Comparison of ENCODE assay signal across 14 mouse cellular contexts in the genomic region with DNA sequence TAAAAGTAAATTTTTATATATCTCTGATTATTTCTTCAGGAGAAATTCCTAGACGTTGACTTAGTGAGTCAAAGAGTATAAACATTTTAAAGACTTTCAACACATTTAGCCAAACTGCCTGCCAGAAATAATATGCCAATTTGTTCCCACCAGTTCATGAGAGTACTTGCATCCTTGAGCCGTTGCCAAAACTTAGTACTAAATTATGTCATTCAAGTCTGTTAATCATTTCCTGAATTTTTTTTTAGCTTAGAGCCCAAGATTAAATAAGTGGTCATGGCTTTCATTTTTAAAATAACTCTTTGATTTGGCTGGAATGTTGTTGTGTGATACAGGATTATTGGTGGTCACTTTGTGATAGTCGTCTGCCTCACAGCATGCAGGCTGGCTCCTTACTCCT.
A peak's percentile ranks its signal among the peaks of the same experiment; 100 is the strongest.
DNase-seq lines count a peak whose midpoint lies in the region; ATAC-seq and TF ChIP-seq lines count a peak whose summit lies in the region.
"Had no signal": no experiment of that assay in that cellular context is flagged by ENCODE, and none has a peak within 500 bp of the region (broad histone marks: within the 10 kb centered on the region; RNA-seq: fewer than 3 reads in every experiment).

No protein-coding gene starts in this region.

- TF ChIP-seq CTCF in heart, adult 2 months (IDR thresholded peaks at IDR 0.05) = no peak
- TF ChIP-seq CTCF in liver, adult 2 months (IDR thresholded peaks at IDR 0.05; ENCODE audit: low read depth, low read length) = no peak

- DNase-seq in heart, adult 2 months = no peak
- DNase-seq in liver, adult 2 months (ENCODE audit: extremely low read depth, low read depth, low spot score) = peak; percentile 44
- peak; percentile 43 for DNase-seq in kidney, postnatal 14 days
- DNase-seq in gastrocnemius, postnatal 25 days = no peak
- no peak for DNase-seq in left cerebral cortex, postnatal 4 days

- TF ChIP-seq EP300 in heart, adult 2 months (IDR thresholded peaks at IDR 0.05; ENCODE audit: insufficient read depth, low read depth, low read length) = no peak

- H3K79me2 ChIP-seq in heart, adult 2 months (replicated peaks; ENCODE audit: control insufficient read depth, insufficient read depth, low read length) = no peaks in the 10 kb centered on the region
- no peaks in the 10 kb centered on the region; the same call in 1 of the 2 replicates for H3K79me2 ChIP-seq in liver, adult 2 months (ENCODE audit: control insufficient read depth, insufficient read depth, low read length)
- peaks cover 68% of the 10 kb centered on the region for H3K79me2 ChIP-seq in myocyte (ENCODE audit: control insufficient read depth, insufficient read depth)

- H3K9me3 ChIP-seq in heart, embryonic 12.5 days (replicated peaks) = no peaks in the 10 kb centered on the region
- H3K9me3 ChIP-seq in liver, embryonic 12.5 days (replicated peaks) = no peaks in the 10 kb centered on the region
- H3K9me3 ChIP-seq: forebrain, embryonic 12.5 days; midbrain, embryonic 15.5 days; neural tube, embryonic 13.5 days had no signal

- intact Hi-C loops in heart, adult 2 months (cut with DNase I) = no loop called here
- intact Hi-C loops in left cerebral cortex, postnatal 4 days (cut with DNase I) = no loop called here

- peaks cover 9% of the 10 kb centered on the region; the same call in 1 of the 2 replicates for H3K36me3 ChIP-seq in heart, embryonic 12.5 days
- no peaks in the 10 kb centered on the region for H3K36me3 ChIP-seq in heart, adult 2 months (ENCODE audit: control insufficient read depth, insufficient read depth, low read length)
- no peaks in the 10 kb centered on the region for H3K36me3 ChIP-seq in liver, adult 2 months (ENCODE audit: control insufficient read depth, insufficient read depth, low read length)
- peaks cover 32% of the 10 kb centered on the region for H3K36me3 ChIP-seq in liver, embryonic 12.5 days
- H3K36me3 ChIP-seq in myocyte (ENCODE audit: control insufficient read depth, insufficient read depth) = peaks cover 23% of the 10 kb centered on the region
- H3K36me3 ChIP-seq: midbrain, embryonic 15.5 days had no signal

- ATAC-seq in heart, embryonic 12.5 days (ENCODE audit: insufficient number of reproducible peaks, low FRiP score) = no peak
- no peak for ATAC-seq in liver, embryonic 12.5 days
- ATAC-seq: CD4-positive, CD25-positive, alpha-beta regulatory T cell, adult 4 months; inflammation-experienced regulatory T-cells, adult 6 months; midbrain, embryonic 15.5 days had no signal

- H3K27ac ChIP-seq in heart, embryonic 12.5 days (ENCODE audit: poor library complexity, severe bottlenecking) = peak overlapping the region; percentile 62; the same call in 1 of the 2 replicates
- no peak overlapping the region for H3K27ac ChIP-seq in heart, adult 2 months
- no peak overlapping the region for H3K27ac ChIP-seq in liver, adult 2 months (replicated peaks; ENCODE audit: insufficient read depth, low read depth, low read length)
- no peak overlapping the region for H3K27ac ChIP-seq in liver, embryonic 12.5 days
- H3K27ac ChIP-seq: forebrain, embryonic 12.5 days; macrophage; midbrain, embryonic 15.5 days; neural tube, embryonic 13.5 days had no signal

- H3K4me1 ChIP-seq in heart, embryonic 12.5 days (replicated peaks) = no peaks in the 10 kb centered on the region; the same call in 1 of the 2 replicates
- no peaks in the 10 kb centered on the region for H3K4me1 ChIP-seq in heart, adult 2 months (ENCODE audit: control insufficient read depth, insufficient read depth, low read length)
- H3K4me1 ChIP-seq in liver, adult 2 months (ENCODE audit: control insufficient read depth, insufficient read depth, low read length) = no peaks in the 10 kb centered on the region
- H3K4me1 ChIP-seq in liver, embryonic 12.5 days = no peaks in the 10 kb centered on the region
- H3K4me1 ChIP-seq: forebrain, embryonic 12.5 days; midbrain, embryonic 15.5 days; neural tube, embryonic 13.5 days had no signal

- no peaks in the 10 kb centered on the region for H3K27me3 ChIP-seq in heart, embryonic 12.5 days (replicated peaks)
- H3K27me3 ChIP-seq in heart, adult 2 months (ENCODE audit: control insufficient read depth, insufficient read depth, low read length) = no peaks in the 10 kb centered on the region
- H3K27me3 ChIP-seq in liver, adult 2 months (ENCODE audit: control insufficient read depth, insufficient read depth, low read length) = no peaks in the 10 kb centered on the region
- H3K27me3 ChIP-seq in liver, embryonic 12.5 days (replicated peaks) = no peaks in the 10 kb centered on the region
- H3K27me3 ChIP-seq in myocyte (ENCODE audit: control insufficient read depth, insufficient read depth, insufficient read length) = no peaks in the 10 kb centered on the region
- H3K27me3 ChIP-seq: forebrain, embryonic 12.5 days; midbrain, embryonic 15.5 days; neural tube, embryonic 13.5 days had no signal

- H3ac ChIP-seq in myocyte (ENCODE audit: control insufficient read depth, insufficient read length) = no peak overlapping the region

- no peak overlapping the region for H3K4me2 ChIP-seq in heart, embryonic 12.5 days
- no peak overlapping the region for H3K4me2 ChIP-seq in liver, embryonic 12.5 days
- peak overlapping the region; percentile 48 for H3K4me2 ChIP-seq in myocyte (ENCODE audit: low read depth)
- H3K4me2 ChIP-seq: forebrain, embryonic 12.5 days; midbrain, embryonic 15.5 days; neural tube, embryonic 13.5 days had no signal

- H3K4me3 ChIP-seq in heart, embryonic 12.5 days = no peak overlapping the region
- H3K4me3 ChIP-seq in heart, adult 2 months = no peak overlapping the region
- H3K4me3 ChIP-seq in liver, adult 2 months (ENCODE audit: insufficient read depth, low read depth, low read length) = no peak overlapping the region
- H3K4me3 ChIP-seq in liver, embryonic 12.5 days = no peak overlapping the region
- no peak overlapping the region for H3K4me3 ChIP-seq in myocyte
- H3K4me3 ChIP-seq: forebrain, embryonic 12.5 days; midbrain, embryonic 15.5 days; neural tube, embryonic 13.5 days had no signal

- TF ChIP-seq POLR2A in heart, adult 2 months (IDR thresholded peaks at IDR 0.05; ENCODE audit: insufficient read depth, low read depth, low read length) = no peak
- no peak for TF ChIP-seq POLR2A in liver, adult 2 months (IDR thresholded peaks at IDR 0.05; ENCODE audit: extremely low read depth, insufficient read depth, low read length)
- no peak for TF ChIP-seq POLR2A in myocyte (IDR thresholded peaks at IDR 0.05; ENCODE audit: insufficient read length, low read depth)

- WGBS in heart, embryonic 12.5 days = 50% methylated on average over 3 of the region's 3 CpGs
- 22% methylated on average over 3 of the region's 3 CpGs for WGBS in heart, adult 2 months
- 24% methylated on average over 3 of the region's 3 CpGs for WGBS in liver, adult 2 months
- WGBS in liver, embryonic 12.5 days (ENCODE audit: insufficient replicate concordance) = 77% methylated on average over 3 of the region's 3 CpGs

- H3K9ac ChIP-seq in heart, embryonic 12.5 days = no peak overlapping the region
- no peak overlapping the region for H3K9ac ChIP-seq in heart, adult 2 months (ENCODE audit: low read depth, low read length)
- no peak overlapping the region for H3K9ac ChIP-seq in liver, adult 2 months (ENCODE audit: low read depth, low read length)
- no peak overlapping the region for H3K9ac ChIP-seq in liver, embryonic 12.5 days
- H3K9ac ChIP-seq: forebrain, embryonic 12.5 days; midbrain, embryonic 15.5 days; neural tube, embryonic 13.5 days had no signal

TF ChIP-seq in myocyte, 11 proteins besides CTCF, POLR2A, EP300 and RAD21:
- TF ChIP-seq CEBPB (IDR thresholded peaks at IDR 0.05; ENCODE audit: insufficient read depth, poor library complexity, severe bottlenecking) (no peak), SRF (IDR thresholded peaks at IDR 0.05; ENCODE audit: control insufficient read depth, insufficient read length, low read depth) (no peak), USF1 (IDR thresholded peaks at IDR 0.05; ENCODE audit: low read depth) (no peak), POLR2AphosphoS2 (IDR thresholded peaks at IDR 0.05; ENCODE audit: insufficient read length, low read depth) (no peak), E2F4 (IDR thresholded peaks at IDR 0.05; ENCODE audit: insufficient read depth) (no peak), MYOD1 (IDR thresholded peaks at IDR 0.05; ENCODE audit: control insufficient read depth in 1 of 3, insufficient read length in 2 of 3, low read depth in 2 of 3) (no peak), TCF3 (IDR thresholded peaks at IDR 0.05; ENCODE audit: insufficient read length, low read depth) (no peak), MYOG (IDR thresholded peaks at IDR 0.05; ENCODE audit: control insufficient read depth in 1 of 3, insufficient read depth in 1 of 3, insufficient read length in 2 of 3, low read depth in 2 of 3) (no peak), MAX (IDR thresholded peaks at IDR 0.05; ENCODE audit: low read depth) (no peak), TCF12 (IDR thresholded peaks at IDR 0.05; ENCODE audit: insufficient read depth, poor library complexity, severe bottlenecking) (no peak)

Comparison
In these comparisons a context has a peak if more than half of its experiments do, and no peak if none do; other contexts are left out.
1. DNase-seq: peak in liver, adult 2 months (single experiment) and kidney, postnatal 14 days (single experiment); none in heart, adult 2 months (0 of 2), gastrocnemius, postnatal 25 days (single experiment) and left cerebral cortex, postnatal 4 days (single experiment).